Mouse (Mus musculus) kidney, postnatal 14 days (tissue): ENCODE measurements at regions not wholly inside any gene's neighbourhood (a gene's known extent, or its start where the extent isn't known, plus 50 kb on each side); places are given as distances from the start of the nearest gene placed in this dataset.

Experiments
- DNase-seq: peaks from one replicate; pipeline ENCODE4 v3.0.0; 2022; ENCODE audit warnings: mixed read lengths

DNA sequence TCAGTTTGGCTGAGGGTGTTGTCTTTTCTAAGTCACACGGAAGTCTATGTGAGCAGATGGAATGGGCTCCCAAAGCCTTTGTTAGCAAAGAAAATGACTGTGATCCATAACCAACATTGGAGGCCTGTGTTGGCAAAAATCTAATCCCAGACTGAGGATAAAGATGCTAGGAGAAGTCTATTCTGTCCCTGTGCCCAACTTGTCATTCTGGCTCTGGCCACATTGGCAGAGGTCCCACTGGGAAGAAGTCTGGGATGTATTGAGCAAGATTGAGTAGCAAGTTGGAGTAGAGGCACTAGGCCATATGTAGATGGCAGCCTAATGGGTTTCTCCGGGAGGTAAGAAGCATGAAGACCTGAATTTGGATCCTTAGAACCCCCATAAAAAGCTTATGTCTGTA lies 54.1 kb downstream of the Nog start:
- no peak for DNase-seq

DNA sequence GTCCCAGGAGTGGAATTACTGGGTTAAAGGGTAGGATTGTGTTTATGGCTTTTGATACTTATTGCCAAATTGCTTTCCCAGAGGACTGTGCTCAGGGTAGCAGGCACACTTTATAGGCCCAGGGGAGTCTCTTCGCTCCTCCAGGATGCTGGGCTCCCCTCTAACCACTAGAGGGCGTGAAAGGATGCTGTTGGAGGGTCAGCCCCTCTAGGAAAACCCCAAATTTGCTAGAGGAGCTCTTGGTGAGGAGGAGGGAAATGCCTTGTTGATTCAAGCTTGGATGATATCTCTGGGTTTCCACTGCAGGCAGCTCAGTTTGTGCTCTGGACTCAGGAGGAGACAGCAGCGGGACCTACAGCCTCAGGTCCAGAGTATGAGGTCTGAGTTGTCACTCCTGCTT lies 58.8 kb downstream of the Nog start:
- peak; percentile 12 for DNase-seq

DNA sequence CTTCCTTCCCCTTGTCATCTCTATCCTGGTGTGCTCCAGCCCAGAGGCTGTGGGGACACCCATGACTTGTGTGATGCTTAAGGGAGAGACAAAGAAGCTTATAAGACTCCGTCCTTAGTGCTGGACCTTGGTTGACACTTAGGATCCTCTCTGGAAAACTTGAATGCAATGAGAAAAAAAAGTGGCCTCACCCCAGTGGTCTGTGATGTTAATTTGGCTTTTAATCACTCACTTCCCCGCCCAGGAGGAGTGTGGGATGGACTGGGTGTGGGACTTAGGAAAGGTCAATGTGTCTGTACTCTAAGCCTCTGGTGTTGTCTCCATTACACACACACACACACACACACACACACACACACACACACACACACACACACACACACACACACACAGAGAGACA lies 60.0 kb downstream of the Nog start:
- no peak for DNase-seq

DNA sequence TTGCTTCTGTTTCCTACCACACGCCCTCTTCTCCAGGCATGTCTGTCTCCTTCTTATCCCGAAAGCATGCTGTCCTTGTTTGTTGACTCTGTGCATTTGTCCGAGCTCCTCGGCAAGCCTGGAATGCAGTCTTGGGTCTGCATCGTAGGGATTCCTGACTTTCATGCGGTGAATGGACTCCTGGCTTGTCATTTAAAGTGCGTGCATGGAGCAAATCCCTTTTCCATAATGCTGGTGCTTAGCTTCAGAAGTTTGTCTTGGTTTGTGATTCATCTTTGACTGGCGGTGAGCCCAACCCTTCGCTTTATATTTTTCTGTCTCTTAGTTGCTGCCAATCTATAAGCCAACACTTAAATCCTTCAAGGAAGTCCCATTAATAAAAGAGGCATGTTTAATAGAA lies 62.2 kb downstream of the Nog start:
- no peak for DNase-seq

GRCm38 (mm10) chr11:89236904-89237303 lies 65.2 kb downstream of the Nog start:
- no peak for DNase-seq

GRCm38 (mm10) chr11:89232884-89233480 lies 69.2 kb downstream of the Nog start:
- peak; percentile 23 for DNase-seq

GRCm38 (mm10) chr11:89229726-89230125 lies 72.4 kb downstream of the Nog start:
- DNase-seq = no peak

DNA sequence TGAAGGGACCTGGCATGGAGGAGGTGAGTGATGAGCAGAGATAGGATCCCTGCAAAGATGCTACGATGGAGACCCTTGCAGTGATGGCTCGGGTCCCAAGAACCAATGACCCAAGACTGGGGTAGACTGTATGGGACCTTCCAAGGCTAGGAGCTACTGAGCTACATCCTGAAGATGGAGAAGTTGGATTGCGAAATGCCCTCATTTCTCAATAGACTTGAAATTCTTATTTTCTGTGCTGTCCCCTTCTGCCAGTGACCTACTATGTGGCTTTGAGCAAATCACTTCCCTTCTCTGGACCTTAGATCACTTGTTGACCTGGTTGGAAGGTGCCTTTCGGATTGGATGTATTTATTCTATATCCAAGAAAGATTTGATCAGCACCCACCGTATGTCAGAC lies 88.9 kb downstream of the Nog start:
- no peak for DNase-seq

DNA sequence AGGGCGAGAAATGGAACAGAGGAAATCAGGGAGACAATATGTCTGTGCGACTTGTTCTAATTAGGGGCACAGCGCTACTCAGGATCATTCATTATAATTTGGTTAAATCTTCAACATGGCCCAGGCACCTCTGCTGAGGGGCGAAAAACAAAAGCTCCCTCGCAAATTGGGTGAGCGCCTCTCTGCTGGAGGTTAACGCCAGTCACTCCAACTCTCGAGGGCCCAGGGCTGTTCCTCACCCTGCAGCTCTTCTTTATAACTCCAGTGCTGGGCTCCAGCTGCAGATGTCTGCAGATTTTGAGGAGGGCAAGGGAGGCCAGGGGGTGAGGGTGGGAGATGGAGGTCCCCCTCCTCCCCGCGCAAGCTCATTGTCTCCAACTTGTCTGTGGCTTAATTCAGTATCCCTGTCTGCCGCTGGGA lies 92.6 kb downstream of the Nog start:
- peak; percentile 4 for DNase-seq

GRCm38 (mm10) chr11:89209072-89209471 lies 93.1 kb downstream of the Nog start:
- DNase-seq = peak; percentile 10

GRCm38 (mm10) chr11:89206788-89207187 lies 95.3 kb downstream of the Nog start:
- no peak for DNase-seq

GRCm38 (mm10) chr11:89204948-89205545 lies 97.1 kb downstream of the Nog start:
- no peak for DNase-seq

GRCm38 (mm10) chr11:89200458-89200857 lies 101.7 kb downstream of the Nog start:
- DNase-seq = no peak

GRCm38 (mm10) chr11:89192815-89193214 lies 109.3 kb downstream of the Nog start:
- no peak for DNase-seq

DNA sequence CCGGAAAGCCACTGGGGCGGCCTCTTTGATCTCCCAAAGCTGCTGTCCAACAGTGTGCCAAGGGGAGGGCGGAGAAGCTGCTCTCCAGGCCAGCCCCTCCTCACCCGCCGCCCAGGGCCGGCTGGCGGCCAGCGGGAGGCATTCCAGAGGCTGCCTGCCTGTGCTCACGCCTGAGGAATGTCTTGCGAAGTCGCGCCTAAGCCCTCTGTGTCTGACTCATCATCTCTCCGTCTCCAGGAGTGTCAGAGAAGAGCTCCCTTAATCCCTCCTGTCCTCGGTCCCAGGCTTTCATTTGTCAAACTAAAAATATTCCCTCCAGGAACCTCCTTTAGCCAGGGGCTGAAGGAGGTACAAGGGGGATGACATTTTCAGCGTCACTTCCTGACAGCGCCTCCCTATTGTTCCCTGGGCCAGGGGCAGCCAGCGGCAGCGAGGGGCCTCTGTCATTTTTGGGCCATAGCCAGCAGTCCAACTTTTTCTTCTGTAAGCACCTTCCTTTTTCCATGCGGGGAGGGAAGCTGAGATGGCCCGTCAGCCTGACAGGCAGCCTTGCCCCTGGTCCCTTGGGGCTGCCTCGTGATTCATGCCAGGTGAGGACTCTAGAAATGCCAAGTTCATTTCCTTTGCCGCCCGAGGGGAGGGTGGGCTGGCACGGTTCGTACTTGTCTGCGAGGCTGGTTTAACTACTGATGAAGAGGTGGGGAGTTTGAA lies 113.4 kb downstream of the Gm525 start:
- peak; percentile 87 for DNase-seq

DNA sequence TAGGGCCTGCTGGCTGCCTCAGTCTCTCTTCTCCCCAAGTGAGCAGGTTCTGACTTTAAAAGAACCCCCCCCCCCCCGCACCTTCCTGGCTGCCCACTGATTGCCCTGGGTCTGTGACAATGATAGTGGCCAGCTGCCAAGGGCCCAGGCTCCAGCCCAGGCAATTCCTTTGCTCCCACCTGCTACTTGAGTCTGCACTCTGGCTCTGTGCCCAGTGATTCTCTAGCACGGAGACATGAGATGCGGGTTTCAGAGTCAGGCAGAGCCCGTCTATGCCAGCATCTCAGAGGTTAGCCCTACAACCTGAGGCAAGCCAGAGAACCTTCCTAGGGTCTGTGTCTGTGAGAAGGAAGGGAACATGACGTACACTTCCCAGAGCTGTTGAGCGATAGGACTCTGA lies 112.2 kb downstream of the Gm525 start:
- peak; percentile 76 for DNase-seq

- no peak for DNase-seq
Measured at GRCm38 (mm10) chr11:89181471-89181870, 107.8 kb downstream of the Gm525 start.

DNA sequence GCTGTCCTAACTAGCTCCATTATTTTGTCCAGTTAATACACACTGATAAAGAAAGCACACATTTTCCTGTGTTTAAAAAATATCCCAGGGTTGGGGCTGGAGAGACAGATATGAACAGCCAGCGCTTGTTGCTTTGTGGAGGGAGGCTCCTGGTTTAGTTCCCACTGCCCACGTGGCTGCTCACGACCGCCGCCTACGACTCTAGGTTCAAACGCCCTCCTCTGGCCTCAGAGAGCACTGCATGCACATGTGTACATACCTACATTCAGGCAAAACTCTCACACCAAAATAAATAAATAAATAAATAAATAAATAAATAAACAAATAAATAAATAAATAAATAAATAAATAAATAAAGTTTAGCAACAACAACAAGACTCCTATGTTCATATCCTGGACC lies 104.8 kb downstream of the Gm525 start:
- DNase-seq = no peak

- peak; percentile 14 for DNase-seq
Measured at GRCm38 (mm10) chr11:89175511-89175910, 101.9 kb downstream of the Gm525 start.

DNA sequence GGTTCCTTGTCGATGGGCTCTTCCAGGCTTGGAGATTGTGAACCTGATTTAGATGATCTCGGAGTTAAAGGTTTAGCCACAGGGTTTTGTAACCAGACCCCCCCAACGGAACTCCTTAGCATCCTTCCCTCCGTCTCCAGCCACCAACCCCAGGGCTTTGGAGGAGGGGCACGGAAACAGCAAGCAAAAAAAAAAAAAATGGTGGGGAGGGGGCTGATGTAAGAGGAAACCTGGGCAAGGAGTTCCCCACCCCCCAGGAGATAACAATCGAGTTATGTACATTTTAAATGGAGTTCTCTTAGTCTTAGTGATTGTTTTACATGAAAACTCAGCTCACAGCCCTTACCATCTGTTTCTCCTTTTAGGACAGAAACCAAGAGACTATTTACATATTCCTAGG lies 101.3 kb downstream of the Gm525 start:
- DNase-seq = no peak

GRCm38 (mm10) chr11:89165278-89165677 lies 91.6 kb downstream of the Gm525 start:
- DNase-seq = peak; percentile 80

DNA sequence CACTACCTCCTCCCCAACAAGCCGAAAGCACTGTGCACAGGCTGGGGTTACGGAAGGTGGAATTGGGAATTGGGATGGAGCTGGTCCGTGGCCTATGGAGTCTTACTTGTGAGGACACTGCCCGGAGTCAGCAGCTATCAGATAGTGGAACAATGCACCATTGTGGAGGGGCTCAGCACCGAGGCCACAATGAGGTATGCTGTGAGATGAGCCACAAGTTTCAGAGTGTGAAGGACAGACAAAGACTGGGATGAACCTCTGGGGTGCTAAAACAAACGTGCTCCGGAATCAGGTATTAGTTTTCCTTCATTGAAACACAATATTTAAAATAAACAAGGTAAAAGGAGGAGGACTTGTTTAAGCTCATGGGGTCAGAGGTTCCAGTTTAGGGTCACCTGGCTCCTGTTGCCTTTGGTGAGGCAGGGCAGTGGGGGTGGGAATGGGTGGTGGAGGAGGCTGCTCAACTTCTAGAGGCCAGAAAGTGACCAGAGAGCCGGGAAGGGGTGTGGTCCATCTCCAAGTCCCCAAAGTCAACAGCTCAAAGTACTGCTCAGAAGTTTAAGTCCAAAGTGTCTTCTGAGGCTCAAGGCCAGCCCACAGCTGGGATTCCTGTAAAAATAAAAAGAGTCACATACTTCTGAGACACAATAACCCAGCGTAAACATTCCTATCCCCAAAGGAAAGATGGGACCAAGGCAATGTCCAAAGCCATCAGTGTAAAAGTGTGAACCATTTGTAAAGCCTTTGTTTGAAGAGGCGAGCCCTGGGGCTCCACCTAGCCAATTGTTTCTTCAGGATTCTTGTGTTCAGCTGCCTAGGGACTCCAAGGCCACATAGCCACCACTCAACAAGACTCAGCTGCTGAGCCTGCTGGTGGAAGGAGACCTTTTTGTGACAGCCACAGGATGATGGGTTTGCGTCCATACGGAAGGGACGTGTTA lies 80.1 kb downstream of the Gm525 start:
- no peak for DNase-seq

- no peak for DNase-seq
Measured at GRCm38 (mm10) chr11:89147990-89148389, 74.3 kb downstream of the Gm525 start.
